Mouse (Mus musculus) megakaryocyte, embryonic 14.5 days (primary cell): ENCODE data around the gene 5330417C22Rik.

Source experiments
- FLI1 ChIP-seq: IDR thresholded peaks from 2 replicates; pipeline ENCODE4 v1.6.1; 2012; ENCODE audit warnings: low read length, inconsistent platforms, mixed read lengths
- GATA1 ChIP-seq: IDR thresholded peaks from 3 replicates; pipeline ENCODE4 v1.6.1; 2012; ENCODE audit warnings: mixed read lengths, low read length, inconsistent platforms, borderline replicate concordance

DNA sequence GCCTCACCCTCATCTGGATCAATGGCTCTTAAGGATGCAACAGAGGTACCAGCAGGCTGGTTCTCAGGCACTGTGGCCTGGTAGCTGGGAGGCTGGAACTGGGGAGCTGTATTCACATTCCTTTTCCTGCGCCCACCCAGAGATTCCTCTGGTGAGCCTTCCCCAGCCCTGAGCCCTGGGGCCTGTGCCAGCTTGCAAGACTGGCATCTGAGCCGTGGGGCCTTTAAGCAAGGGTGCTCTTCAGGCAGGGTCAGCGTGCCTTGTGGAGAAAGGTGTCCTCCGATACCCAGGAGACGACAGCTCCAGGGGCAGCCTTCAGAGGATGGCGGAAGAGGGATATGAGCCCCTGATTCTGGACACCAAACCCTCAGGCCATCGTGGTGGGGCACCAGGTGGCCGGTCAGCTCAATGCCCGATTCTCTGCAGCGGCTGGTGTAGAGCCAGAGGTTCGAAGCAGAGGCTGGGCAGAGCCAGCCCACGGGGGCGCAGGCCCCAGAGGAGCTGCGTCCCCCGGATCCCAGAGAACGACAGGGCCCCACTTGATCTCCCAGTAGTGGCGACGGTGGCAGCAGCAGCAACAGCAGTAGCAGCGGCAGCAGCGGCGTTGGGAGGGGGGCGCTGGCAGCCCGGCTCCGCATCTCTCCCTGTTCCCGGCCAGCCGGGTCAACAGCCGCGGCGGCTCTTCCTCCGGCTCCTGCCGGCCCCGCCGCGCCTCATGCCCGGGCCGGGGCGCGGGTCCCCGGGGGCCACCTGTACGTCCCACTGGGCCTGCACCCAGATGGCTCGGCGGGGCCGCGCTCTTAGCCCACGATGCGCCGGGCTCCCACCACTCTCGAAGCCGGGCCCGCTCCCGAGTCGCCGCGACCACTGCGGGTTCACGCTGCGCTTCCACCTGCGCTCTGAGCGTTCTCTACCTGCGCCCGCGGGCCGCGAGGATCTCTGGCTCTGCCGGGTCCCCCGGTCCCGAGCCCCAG lies 121.2 kb downstream of the 5330417C22Rik start, which contains the start of gene Celsr2:
- TF ChIP-seq GATA1 (no peak), FLI1 (no peak)
